Mouse (Mus musculus) liver, embryonic 14.5 days (tissue): ENCODE measurements around the gene Agps.

Source experiments
- CTCF ChIP-seq: IDR thresholded peaks from 2 replicates; pipeline ENCODE4 v1.5.1; 2016; ENCODE audit warnings: antibody characterized with exemption, low read depth, control low read depth
- EP300 ChIP-seq: IDR thresholded peaks from 2 replicates; pipeline ENCODE4 v1.6.1; 2016; ENCODE audit warnings: antibody characterized with exemption, low read depth

GRCm38 (mm10) chr2:75959850-75960365 lies 127.9 kb downstream of the Agps start:
- TF ChIP-seq CTCF (no peak), EP300 (no peak)
